Mouse (Mus musculus): ENCODE measurements around the gene Rnf126.

DNA sequence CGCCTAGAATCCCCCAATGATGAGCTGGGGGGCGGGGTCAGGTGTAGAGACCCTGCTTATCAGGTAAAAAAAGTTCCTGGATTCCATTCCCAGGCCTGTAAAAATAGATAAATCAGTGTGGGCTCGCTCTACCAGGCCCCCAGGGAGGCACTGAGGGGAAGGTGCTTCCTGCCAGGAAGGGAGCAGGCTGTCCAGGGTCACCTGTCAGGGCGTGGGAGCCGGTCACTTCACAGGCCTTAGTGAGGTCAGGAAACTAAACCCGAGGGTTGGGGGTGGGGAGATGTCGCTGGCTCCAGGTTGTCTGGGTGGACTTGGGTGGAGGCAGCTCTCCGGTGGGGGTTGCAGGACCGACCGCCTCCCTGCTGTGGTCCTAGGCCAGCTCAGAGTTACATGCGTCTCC is 38.9 kb upstream of the Rnf126 start:
- TF ChIP-seq CTCF (IDR thresholded peaks at IDR 0.05; ENCODE audit: low read depth) = no peak
- TF ChIP-seq EP300 (IDR thresholded peaks at IDR 0.05; ENCODE audit: low read depth) = no peak
